Mouse (Mus musculus): ENCODE data around the gene Wwc1. TPM values are rescaled to one million over a fixed set of nuclear protein-coding genes. Genes with fewer than 3 reads are reported as not detected.
"Not testable (repeated sequence)": the region's sequence is repeated elsewhere in the genome, so short reads cannot be mapped to it uniquely, and the experiment has no call there.

Gene Wwc1
- polyA plus RNA-seq, 1 experiment from 2014 or later: 13.8 TPM

DNA sequence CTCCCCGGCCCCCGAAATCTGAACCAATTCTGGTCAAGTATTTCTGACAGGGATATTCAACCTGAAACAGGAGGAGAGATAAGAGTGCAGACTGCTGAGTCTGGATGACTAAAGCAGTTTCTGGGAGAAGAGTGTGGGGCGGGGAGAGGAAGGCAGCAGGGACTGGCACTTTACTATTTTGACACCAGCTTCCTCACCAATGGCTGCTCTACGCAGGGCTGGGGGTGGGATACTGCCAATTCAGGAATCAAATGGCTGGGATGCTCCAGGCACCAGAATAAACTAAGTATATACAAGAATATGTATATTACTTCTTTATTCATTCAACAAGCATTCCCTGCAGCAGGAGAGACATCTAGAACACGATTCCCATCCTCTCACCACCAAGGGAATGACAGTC lies 116.7 kb downstream of the Wwc1 start:
- Histone ChIP-seq H3K27me3 (no peaks in the 10 kb centered on the region), H3K4me1 (replicated peaks) (peaks cover 28% of the 10 kb centered on the region), H3K4me2 (no peak overlapping the region), H3K27ac (replicated peaks) (no peak overlapping the region), H3K9ac (no peak overlapping the region), H3K36me3 (peaks cover 11% of the 10 kb centered on the region; the same call in 1 of the 2 replicates), H3K4me3 (no peak overlapping the region), H3K9me3 (no peaks in the 10 kb centered on the region)
- 78% methylated on average over 5 of the region's 5 CpGs for WGBS
- ATAC-seq (ENCODE audit: low FRiP score, low read depth): no peak

DNA sequence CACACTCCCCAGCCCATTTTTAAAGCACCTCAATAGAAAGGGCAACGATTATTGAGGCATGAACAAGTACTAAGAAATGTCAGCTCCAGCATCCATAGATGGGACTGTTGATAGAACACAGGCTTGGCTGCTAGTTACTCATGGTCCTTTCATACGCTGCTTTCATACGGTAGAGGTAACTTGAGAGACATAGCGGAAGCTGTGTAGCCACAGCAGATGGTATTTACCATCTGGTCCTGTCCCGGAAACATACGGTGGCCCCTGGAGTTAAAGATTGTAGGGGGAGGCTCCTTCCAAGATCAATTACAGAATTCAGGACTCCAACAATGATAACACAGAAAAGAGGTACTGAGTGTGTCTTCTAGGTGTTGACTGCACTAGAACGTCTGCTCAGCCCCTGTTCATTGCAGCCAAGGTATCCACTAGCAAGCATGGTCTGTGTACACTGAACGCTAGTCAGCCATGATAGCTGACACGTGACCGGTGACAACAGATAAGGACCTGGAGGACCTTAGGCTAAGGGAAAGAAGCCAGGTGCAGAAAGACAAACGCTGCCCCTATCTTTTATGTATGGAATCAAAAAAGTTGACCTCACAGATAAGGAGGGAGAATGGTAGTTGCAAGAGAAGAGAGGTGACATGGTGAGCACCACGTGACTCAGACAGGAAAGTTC lies 122.8 kb downstream of the Wwc1 start:
- H3K36me3 ChIP-seq: 0 out of 2 replicates have a peak, but pooled peaks cover 3% of the 10 kb centered on the region
- H3K9me3 ChIP-seq: no peaks in the 10 kb centered on the region
- 58% methylated on average over 12 of the region's 12 CpGs for WGBS
- no peak overlapping the region for H3K9ac ChIP-seq
- no peak overlapping the region for H3K4me2 ChIP-seq
- no peak overlapping the region for H3K4me3 ChIP-seq
- peak overlapping the region; percentile 74 for H3K27ac ChIP-seq (replicated peaks)
- H3K4me1 ChIP-seq (replicated peaks): peaks cover 27% of the 10 kb centered on the region
- no peaks in the 10 kb centered on the region for H3K27me3 ChIP-seq
- no peak for ATAC-seq (ENCODE audit: low FRiP score, low read depth)

DNA sequence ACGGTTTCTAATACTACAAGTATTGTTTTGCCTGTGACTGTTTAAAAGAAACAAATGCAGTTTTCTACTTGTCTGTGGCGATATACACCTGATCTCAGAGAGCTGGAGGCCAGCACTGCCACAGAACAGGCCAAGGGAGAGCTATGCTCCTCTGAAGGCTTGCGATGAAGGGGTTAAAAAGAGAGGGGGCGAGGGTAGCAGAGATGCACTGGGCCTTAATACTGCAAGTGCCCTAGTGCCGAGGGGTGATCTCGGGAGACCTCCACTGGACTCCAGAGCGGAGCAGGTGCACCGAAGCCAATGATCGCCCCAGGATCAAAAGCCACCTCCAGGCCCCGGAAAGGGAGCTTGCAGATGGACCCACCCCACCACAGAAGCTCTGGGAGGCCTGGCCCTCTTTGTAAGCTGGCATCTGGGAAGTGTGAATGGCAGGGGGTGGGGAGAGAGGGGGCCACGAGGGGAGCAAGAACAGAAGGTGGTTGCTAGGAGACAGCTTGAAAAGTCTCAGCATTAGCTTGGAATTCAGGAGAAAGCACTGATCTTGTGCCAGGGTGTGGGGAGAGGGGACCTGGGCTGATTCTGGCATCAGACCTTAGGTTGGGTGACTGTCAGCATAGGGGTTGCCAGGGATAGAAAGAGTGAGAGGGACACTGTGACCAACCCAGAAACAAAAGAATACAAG lies 123.8 kb downstream of the Wwc1 start:
- Histone ChIP-seq H3K27me3 (no peaks in the 10 kb centered on the region), H3K4me2 (no peak overlapping the region), H3K9ac (no peak overlapping the region), H3K4me3 (no peak overlapping the region), H3K36me3 (peaks cover 6% of the 10 kb centered on the region; the same call in 1 of the 2 replicates), H3K9me3 (no peaks in the 10 kb centered on the region), H3K27ac (replicated peaks) (peak overlapping the region; percentile 74), H3K4me1 (replicated peaks) (peaks cover 27% of the 10 kb centered on the region)
- 16% methylated on average over 11 of the region's 11 CpGs for WGBS
- peak; percentile 92 for ATAC-seq (ENCODE audit: low FRiP score, low read depth)

DNA sequence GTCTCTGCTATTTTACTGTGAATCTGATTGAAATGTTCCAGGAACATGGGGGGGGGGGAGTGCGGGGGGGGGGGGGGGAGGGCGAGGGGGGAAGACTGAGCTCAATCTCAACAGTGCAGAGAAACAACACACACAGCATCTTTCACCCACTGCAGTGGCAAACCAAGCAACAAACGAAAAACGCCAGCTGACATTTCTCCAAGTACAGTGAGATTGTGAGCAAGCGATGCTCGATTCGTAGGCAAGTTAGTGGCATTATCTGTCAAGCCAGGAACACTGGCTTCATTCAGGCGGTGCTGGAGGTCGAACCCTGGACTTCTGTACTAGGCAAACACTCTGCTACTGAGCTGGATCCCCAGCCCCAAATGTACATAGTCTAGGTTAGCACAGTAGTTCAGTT lies 124.8 kb downstream of the Wwc1 start:
- Histone ChIP-seq H3K4me3 (no peak overlapping the region), H3K27ac (replicated peaks) (peak overlapping the region; percentile 74; the same call in 1 of the 2 replicates)
- ATAC-seq (ENCODE audit: low FRiP score, low read depth): no peak

DNA sequence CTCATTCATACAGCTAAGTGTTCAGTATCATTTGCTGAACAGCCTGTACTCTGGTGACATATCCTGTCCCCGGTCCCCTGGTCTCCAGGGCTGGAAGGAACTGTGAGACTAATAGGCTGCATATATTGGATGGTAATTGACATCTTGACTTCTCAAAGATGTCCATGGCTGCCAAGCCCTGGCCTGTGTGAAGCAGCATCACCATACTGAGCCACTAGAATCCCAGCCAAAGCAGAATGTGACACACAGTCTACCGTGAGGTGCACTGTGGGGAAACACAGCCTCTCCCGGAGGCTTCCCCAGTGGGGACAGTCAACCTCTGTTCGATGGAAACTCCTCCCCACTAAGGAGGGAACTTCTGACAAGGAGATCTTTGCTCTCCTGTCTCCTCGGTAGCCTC lies 125.4 kb downstream of the Wwc1 start:
- no peak overlapping the region for H3K27ac ChIP-seq (replicated peaks)
- H3K27me3 ChIP-seq: no peaks in the 10 kb centered on the region
- no peaks in the 10 kb centered on the region for H3K9me3 ChIP-seq
- WGBS: 57% methylated on average over 5 of the region's 5 CpGs
- no peak overlapping the region for H3K4me3 ChIP-seq
- H3K36me3 ChIP-seq: peaks cover 9% of the 10 kb centered on the region; the same call in 1 of the 2 replicates
- H3K9ac ChIP-seq: no peak overlapping the region
- ATAC-seq (ENCODE audit: low FRiP score, low read depth): no peak
- H3K4me2 ChIP-seq: no peak overlapping the region
- peaks cover 27% of the 10 kb centered on the region for H3K4me1 ChIP-seq (replicated peaks)

More for the DNA sequence above, 124.8 kb downstream of the Wwc1 start:
- Histone ChIP-seq H3K9me3 (no peaks in the 10 kb centered on the region), H3K36me3 (peaks cover 9% of the 10 kb centered on the region; the same call in 1 of the 2 replicates), H3K4me1 (replicated peaks) (peaks cover 27% of the 10 kb centered on the region), H3K4me2 (no peak overlapping the region), H3K9ac (no peak overlapping the region), H3K27me3 (no peaks in the 10 kb centered on the region)
- WGBS: 48% methylated on average over 7 of the region's 9 CpGs

DNA sequence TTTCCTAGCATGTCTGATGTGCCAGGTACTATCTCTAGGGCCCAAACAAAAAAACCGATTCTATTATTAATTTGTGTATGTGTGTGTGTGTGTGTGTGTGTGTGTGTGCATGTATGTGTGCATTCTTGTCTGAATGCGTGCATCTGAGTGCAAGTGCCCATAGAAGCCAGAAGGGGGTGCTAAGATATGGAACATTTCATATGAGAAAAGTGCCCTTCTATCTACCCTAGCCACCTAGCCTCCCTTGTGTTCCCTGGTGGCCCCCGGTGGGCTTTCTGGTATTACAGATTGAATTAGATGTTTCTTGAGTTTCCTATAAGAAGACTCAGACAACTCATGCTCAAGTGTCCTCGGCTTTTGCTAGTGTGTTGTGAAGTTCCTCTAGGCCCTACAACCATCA lies 126.7 kb downstream of the Wwc1 start:
- H3K4me3 ChIP-seq: no peak overlapping the region
- no peak for ATAC-seq (ENCODE audit: low FRiP score, low read depth)
- H3K27ac ChIP-seq (replicated peaks): no peak overlapping the region
- no peak overlapping the region for H3K9ac ChIP-seq
- peaks cover 27% of the 10 kb centered on the region for H3K4me1 ChIP-seq (replicated peaks)
- peaks cover 5% of the 10 kb centered on the region; the same call in 1 of the 2 replicates for H3K36me3 ChIP-seq
- H3K4me2 ChIP-seq: no peak overlapping the region
- H3K27me3 ChIP-seq: no peaks in the 10 kb centered on the region
- WGBS: 97% methylated on average over 4 of the region's 4 CpGs
- no peaks in the 10 kb centered on the region for H3K9me3 ChIP-seq

DNA sequence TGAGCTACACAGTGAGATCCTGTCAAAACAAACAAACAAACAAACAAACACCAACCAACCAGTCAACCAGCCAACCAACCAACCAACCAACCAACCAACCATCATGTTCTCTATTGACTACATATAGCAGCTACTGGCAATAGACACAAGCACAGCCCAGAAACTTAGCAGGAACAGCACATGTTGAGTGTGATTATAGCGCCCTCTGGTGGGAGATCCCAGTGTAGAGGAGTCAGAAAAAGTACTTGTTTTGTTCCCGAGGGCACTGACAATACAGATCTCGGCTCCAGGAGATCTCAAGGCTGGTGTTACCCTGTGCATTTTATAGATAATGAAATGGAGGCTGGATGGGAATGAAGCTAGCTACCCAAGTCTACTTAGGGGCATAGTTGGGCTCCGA lies 127.6 kb downstream of the Wwc1 start:
- no peaks in the 10 kb centered on the region for H3K9me3 ChIP-seq
- no peak overlapping the region for H3K4me2 ChIP-seq
- peaks cover 7% of the 10 kb centered on the region; the same call in 1 of the 2 replicates for H3K36me3 ChIP-seq
- H3K4me1 ChIP-seq (replicated peaks): peaks cover 27% of the 10 kb centered on the region
- 56% methylated on average over 4 of the region's 4 CpGs for WGBS
- no peak overlapping the region for H3K9ac ChIP-seq
- no peak overlapping the region for H3K27ac ChIP-seq (replicated peaks)
- H3K4me3 ChIP-seq: no peak overlapping the region
- no peaks in the 10 kb centered on the region for H3K27me3 ChIP-seq
- ATAC-seq (ENCODE audit: low FRiP score, low read depth): no peak

DNA sequence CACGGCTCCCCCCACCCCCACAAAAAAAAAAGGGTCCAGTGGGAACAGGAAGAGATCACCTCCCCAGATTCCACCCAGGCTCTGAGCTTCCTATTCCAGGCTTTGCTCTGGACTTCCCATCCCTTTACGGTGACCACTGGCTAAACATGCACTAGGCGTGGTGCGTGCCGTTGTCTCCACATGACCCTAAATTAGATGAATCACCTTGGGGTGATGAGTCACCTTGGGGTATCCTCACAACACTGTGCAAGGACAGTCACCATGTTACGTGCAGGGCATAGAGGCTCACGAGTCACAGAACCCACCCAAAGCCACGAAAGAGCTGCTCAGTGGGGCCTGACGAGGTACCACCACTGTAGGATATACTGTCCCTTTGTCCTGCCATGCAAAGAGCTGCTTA lies 136.0 kb downstream of the Wwc1 start:
- H3K4me1 ChIP-seq (replicated peaks): no peaks in the 10 kb centered on the region
- WGBS: 92% methylated on average over 9 of the region's 9 CpGs
- ATAC-seq (ENCODE audit: low FRiP score, low read depth): no peak

DNA sequence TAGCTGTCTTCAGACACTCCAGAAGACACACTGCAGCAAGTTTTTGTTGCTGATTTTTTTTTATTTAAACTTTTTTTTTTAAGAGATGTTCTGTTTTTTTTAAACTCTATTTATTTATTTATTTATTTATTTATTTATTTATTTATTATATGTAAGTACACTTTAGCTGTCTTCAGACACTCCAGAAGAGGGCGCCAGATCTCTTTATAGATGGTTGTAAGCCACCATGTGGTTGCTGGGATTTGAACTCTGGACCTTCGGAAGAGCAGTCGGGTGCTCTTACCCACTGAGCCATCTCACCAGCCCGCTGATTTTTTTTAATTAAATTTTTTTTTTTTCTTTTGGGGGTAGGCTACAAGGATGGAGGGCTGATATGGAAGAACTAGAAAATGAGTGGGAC lies 137.8 kb downstream of the Wwc1 start:
- H3K36me3 ChIP-seq: peaks cover 14% of the 10 kb centered on the region; the same call in 1 of the 2 replicates
- not testable (repeated sequence) for H3K9me3 ChIP-seq; H3K9ac ChIP-seq; H3K27ac ChIP-seq (replicated peaks); H3K4me3 ChIP-seq; H3K4me2 ChIP-seq; H3K4me1 ChIP-seq (replicated peaks); ATAC-seq (ENCODE audit: low FRiP score, low read depth); H3K27me3 ChIP-seq
- 83% methylated on average over 4 of the region's 4 CpGs for WGBS

More for the DNA sequence above, 136.0 kb downstream of the Wwc1 start:
- H3K4me3 ChIP-seq: no peak overlapping the region
- no peak overlapping the region for H3K4me2 ChIP-seq
- no peaks in the 10 kb centered on the region for H3K9me3 ChIP-seq
- no peak overlapping the region for H3K27ac ChIP-seq (replicated peaks)
- no peaks in the 10 kb centered on the region for H3K27me3 ChIP-seq
- no peak overlapping the region for H3K9ac ChIP-seq
- peaks cover 17% of the 10 kb centered on the region; the same call in 1 of the 2 replicates for H3K36me3 ChIP-seq

DNA sequence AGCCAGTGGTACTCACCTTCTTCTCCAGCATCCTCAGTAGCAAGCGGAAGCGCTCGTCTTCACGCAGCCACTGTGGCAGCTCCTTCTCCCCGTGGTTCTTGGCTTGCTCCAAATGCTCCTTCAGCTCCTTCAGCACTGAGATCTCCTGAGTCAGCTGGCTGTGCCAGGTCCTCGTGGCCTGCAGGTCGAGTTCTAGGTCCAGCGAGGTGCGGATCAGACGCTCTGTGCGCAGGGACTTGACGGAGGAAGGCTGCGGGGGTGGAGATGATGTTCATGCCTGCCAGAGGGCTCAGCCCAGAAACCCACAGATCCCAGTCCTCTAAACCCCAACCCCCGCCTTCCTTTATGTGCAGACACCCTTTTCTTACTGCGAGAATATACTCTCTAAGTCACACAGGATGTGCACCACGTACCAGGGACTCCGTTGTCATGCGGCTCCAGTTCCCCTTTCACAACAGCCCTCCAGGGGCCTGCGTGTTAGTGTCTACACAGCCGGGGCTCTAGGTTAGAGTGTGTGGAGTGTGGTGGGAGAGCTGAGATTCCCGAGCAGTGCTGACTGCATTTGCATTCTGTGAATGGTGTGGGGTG lies 138.5 kb downstream of the Wwc1 start:
- no peak for ATAC-seq (ENCODE audit: low FRiP score, low read depth)
- 76% methylated on average over 21 of the region's 21 CpGs for WGBS
- Histone ChIP-seq H3K4me3 (no peak overlapping the region), H3K9me3 (no peaks in the 10 kb centered on the region), H3K27me3 (no peaks in the 10 kb centered on the region), H3K9ac (no peak overlapping the region), H3K36me3 (peaks cover 14% of the 10 kb centered on the region; the same call in 1 of the 2 replicates), H3K4me1 (replicated peaks) (peaks cover 4% of the 10 kb centered on the region), H3K27ac (replicated peaks) (no peak overlapping the region), H3K4me2 (no peak overlapping the region)

DNA sequence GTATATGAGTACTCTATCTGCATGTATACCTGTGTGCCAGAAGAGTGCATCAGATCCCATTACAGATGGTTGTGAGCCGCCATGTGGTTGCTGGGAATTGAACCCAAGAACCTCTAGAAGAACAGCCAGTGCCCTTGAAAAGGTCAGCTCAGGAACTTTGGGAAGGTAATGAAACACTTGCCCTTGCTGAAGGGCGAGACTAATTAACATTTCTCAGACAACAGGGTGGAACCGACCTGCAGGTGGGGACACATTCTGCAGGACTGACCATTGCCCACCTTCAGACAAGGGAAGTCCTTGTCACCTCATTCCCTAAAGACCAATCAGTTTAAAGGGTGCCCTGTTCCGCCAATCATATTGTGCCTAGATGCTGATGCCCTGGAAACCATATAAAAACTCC lies 139.5 kb downstream of the Wwc1 start:
- not testable (repeated sequence) for ATAC-seq (ENCODE audit: low FRiP score, low read depth)
- 91% methylated on average over 4 of the region's 4 CpGs for WGBS

DNA sequence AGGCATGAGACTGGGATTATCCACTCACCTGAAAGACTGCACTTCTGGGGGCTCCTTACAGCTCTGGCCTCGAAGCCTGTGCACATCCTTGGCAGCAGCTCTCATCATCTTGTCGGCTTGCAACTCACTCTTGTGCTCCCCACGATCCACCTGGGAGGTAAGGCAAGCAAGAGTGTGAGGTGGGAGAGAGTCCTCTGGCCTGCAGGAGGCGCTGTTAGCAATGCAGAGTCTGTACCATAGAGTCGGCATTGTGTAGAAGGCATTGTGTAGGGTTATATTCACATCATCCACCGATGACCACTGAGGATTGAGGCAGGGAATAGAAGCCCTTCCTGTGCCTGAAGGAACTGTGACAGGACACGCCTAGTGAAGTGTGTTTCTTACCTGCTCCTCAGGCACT lies 140.0 kb downstream of the Wwc1 start:
- H3K27ac ChIP-seq (replicated peaks): no peak overlapping the region
- no peak for ATAC-seq (ENCODE audit: low FRiP score, low read depth)
- H3K36me3 ChIP-seq: peaks cover 14% of the 10 kb centered on the region; the same call in 1 of the 2 replicates
- no peak overlapping the region for H3K9ac ChIP-seq
- no peaks in the 10 kb centered on the region for H3K27me3 ChIP-seq
- 79% methylated on average over 7 of the region's 7 CpGs for WGBS
- H3K4me3 ChIP-seq: no peak overlapping the region
- H3K4me2 ChIP-seq: no peak overlapping the region
- no peaks in the 10 kb centered on the region for H3K9me3 ChIP-seq
- peaks cover 4% of the 10 kb centered on the region for H3K4me1 ChIP-seq (replicated peaks)

More for the DNA sequence above, 139.5 kb downstream of the Wwc1 start:
- H3K27ac ChIP-seq (replicated peaks); H3K9ac ChIP-seq; H3K4me1 ChIP-seq (replicated peaks); H3K4me3 ChIP-seq; H3K4me2 ChIP-seq; H3K9me3 ChIP-seq; H3K27me3 ChIP-seq: not testable (repeated sequence)
- peaks cover 14% of the 10 kb centered on the region; the same call in 1 of the 2 replicates for H3K36me3 ChIP-seq

All from hindbrain, embryonic 15.5 days (tissue).